Mouse (Mus musculus) frontal cortex, postnatal 36 days (tissue): ENCODE results near the gene Nell2.
"Not testable (repeated sequence)": the region's sequence is repeated elsewhere in the genome, so short reads cannot be mapped to it uniquely, and the experiment has no call there.

Experiments used
- DNase-seq, 2 experiments: peaks; one replicate each; pipeline ENCODE4 v3.0.0; 2022; ENCODE audit warnings: low spot score in 2 of 2

The Nell2 gene

GRCm38 (mm10) chr15:95527948-95528861, at the start of gene Nell2:
TSS of gene Nell2 (minus strand) at chr15:95528559.
- peak; percentile 74 to 81 for DNase-seq

- peak; percentile 45 to 74 for DNase-seq
Measured at GRCm38 (mm10) chr15:95574661-95575060, 46.3 kb upstream of the Nell2 start.

GRCm38 (mm10) chr15:95569606-95570005, 41.2 kb upstream of the Nell2 start:
- DNase-seq = no peak

- DNase-seq = no peak
Measured at GRCm38 (mm10) chr15:95565160-95565559, 36.8 kb upstream of the Nell2 start.

GRCm38 (mm10) chr15:95561303-95561702, 32.9 kb upstream of the Nell2 start:
- DNase-seq = no peak

GRCm38 (mm10) chr15:95550011-95550410, 21.7 kb upstream of the Nell2 start:
- no peak for DNase-seq

GRCm38 (mm10) chr15:95542632-95543031, 14.3 kb upstream of the Nell2 start:
- DNase-seq = no peak

- no peak for DNase-seq
Measured at GRCm38 (mm10) chr15:95536724-95537123, 8.4 kb upstream of the Nell2 start.

- DNase-seq = peak in 1 of 2 experiments; percentile 62
Measured at GRCm38 (mm10) chr15:95536230-95536629, 7.9 kb upstream of the Nell2 start.

GRCm38 (mm10) chr15:95534644-95535043, 6.3 kb upstream of the Nell2 start:
- no peak for DNase-seq

GRCm38 (mm10) chr15:95527461-95527947, 855 bp downstream of the Nell2 start:
- no peak for DNase-seq

GRCm38 (mm10) chr15:95526626-95527411, 1.5 kb downstream of the Nell2 start:
- peak in 1 of 2 experiments; percentile 41 for DNase-seq

GRCm38 (mm10) chr15:95525997-95526396, 2.4 kb downstream of the Nell2 start:
- DNase-seq = peak; percentile 63 to 71

GRCm38 (mm10) chr15:95518204-95518603, 10.2 kb downstream of the Nell2 start:
- no peak for DNase-seq

GRCm38 (mm10) chr15:95513306-95513705, 15.1 kb downstream of the Nell2 start:
- not testable (repeated sequence) for DNase-seq

- no peak for DNase-seq
Measured at GRCm38 (mm10) chr15:95495666-95496065, 32.7 kb downstream of the Nell2 start.

GRCm38 (mm10) chr15:95495193-95495592, 33.2 kb downstream of the Nell2 start:
- no peak for DNase-seq

GRCm38 (mm10) chr15:95492201-95492600, 36.2 kb downstream of the Nell2 start:
- DNase-seq = peak; percentile 52 to 79

GRCm38 (mm10) chr15:95489174-95489573, 39.2 kb downstream of the Nell2 start:
- DNase-seq = no peak

GRCm38 (mm10) chr15:95487961-95488360, 40.4 kb downstream of the Nell2 start:
- peak; percentile 70 to 86 for DNase-seq

- no peak for DNase-seq
Measured at GRCm38 (mm10) chr15:95482002-95482401, 46.4 kb downstream of the Nell2 start.

GRCm38 (mm10) chr15:95481585-95481984, 46.8 kb downstream of the Nell2 start:
- DNase-seq = no peak
